Mouse (Mus musculus) granulocyte monocyte progenitor cell, adult 5-6 weeks (primary cell): ENCODE results near the gene Mmp11. TPM values are rescaled to one million over a fixed set of nuclear protein-coding genes. Genes with fewer than 3 reads are reported as not detected.

Source experiments
- total RNA-seq, 2 experiments: library from RNA; stranded (forward) in 1 of 2; stranded (reverse) in 1 of 2; fragments of 200-712, 200-1000 nt in 1 of 2; fragments of >200 nt in 1 of 2; fragmentation: Nextera tagmentation in 1 of 2; gene quantifications; 2 replicates each; pipeline ENCODE4 v1.2.3; 2014 to 2017

The Mmp11 gene
- total RNA-seq, 2 experiments from 2014 or later = 0.41 TPM; not detected in 1

Other genes with a start within 250 kb of the Mmp11 start
- gene Cabin1, start 172.2 kb downstream of the Mmp11 start, total RNA-seq (2014; fragmentation: Nextera tagmentation) = 48.8 and 68.8 TPM in 2 replicates
- 23.0 and 24.9 TPM in 2 replicates for gene Cabin1, start 172.2 kb downstream of the Mmp11 start, total RNA-seq (2017)
- 65.6 and 85.2 TPM in 2 replicates for gene Ddt, start 163.1 kb downstream of the Mmp11 start, total RNA-seq (2014; fragmentation: Nextera tagmentation)
- gene Ddt, start 163.1 kb downstream of the Mmp11 start, total RNA-seq (2017) = 45.0 and 61.0 TPM in 2 replicates
- not detected in 2 replicates for gene Gm20441, start 155.5 kb downstream of the Mmp11 start, total RNA-seq (2014; fragmentation: Nextera tagmentation)
- not detected in 2 replicates for gene Gm20441, start 155.5 kb downstream of the Mmp11 start, total RNA-seq (2017)
- gene Gstt3, start 155.1 kb downstream of the Mmp11 start, total RNA-seq (2014; fragmentation: Nextera tagmentation) = 4.5 and 12.9 TPM in 2 replicates
- 4.4 and 4.7 TPM in 2 replicates for gene Gstt3, start 155.1 kb downstream of the Mmp11 start, total RNA-seq (2017)
- gene Gstt1, start 137.9 kb downstream of the Mmp11 start, total RNA-seq (2014; fragmentation: Nextera tagmentation) = not detected in 2 replicates
- gene Gstt1, start 137.9 kb downstream of the Mmp11 start, total RNA-seq (2017) = not detected in 2 replicates
- gene Gstt4, start 114.0 kb downstream of the Mmp11 start, total RNA-seq (2014; fragmentation: Nextera tagmentation) = not detected in 2 replicates
- gene Gstt4, start 114.0 kb downstream of the Mmp11 start, total RNA-seq (2017) = not detected in 2 replicates
- 18.0 and 33.8 TPM in 2 replicates for gene Gstt2, start 99.1 kb downstream of the Mmp11 start, total RNA-seq (2014; fragmentation: Nextera tagmentation)
- gene Gstt2, start 99.1 kb downstream of the Mmp11 start, total RNA-seq (2017) = 17.5 and 31.1 TPM in 2 replicates
- 657 and 889 TPM in 2 replicates for gene Mif, start 76.3 kb downstream of the Mmp11 start, total RNA-seq (2014; fragmentation: Nextera tagmentation)
- 712 and 870 TPM in 2 replicates for gene Mif, start 76.3 kb downstream of the Mmp11 start, total RNA-seq (2017)
- 7.0 TPM in 1 of 2 replicates, not detected in the other for gene Derl3, start 43.1 kb downstream of the Mmp11 start, total RNA-seq (2014; fragmentation: Nextera tagmentation)
- 2.3 TPM in 1 of 2 replicates, not detected in the other for gene Derl3, start 43.1 kb downstream of the Mmp11 start, total RNA-seq (2017)
- 80.0 and 102 TPM in 2 replicates for gene Smarcb1, start 14.9 kb downstream of the Mmp11 start, total RNA-seq (2014; fragmentation: Nextera tagmentation)
- 58.0 and 79.4 TPM in 2 replicates for gene Smarcb1, start 14.9 kb downstream of the Mmp11 start, total RNA-seq (2017)
- gene Chchd10, start 3.4 kb downstream of the Mmp11 start, total RNA-seq (2014; fragmentation: Nextera tagmentation) = 60.4 and 66.7 TPM in 2 replicates
- gene Chchd10, start 3.4 kb downstream of the Mmp11 start, total RNA-seq (2017) = 33.2 and 37.5 TPM in 2 replicates
- not detected in 2 replicates for gene Gm867, start 4.2 kb upstream of the Mmp11 start, total RNA-seq (2014; fragmentation: Nextera tagmentation)
- not detected in 2 replicates for gene Gm867, start 4.2 kb upstream of the Mmp11 start, total RNA-seq (2017)
- gene Vpreb3, start 6.6 kb upstream of the Mmp11 start, total RNA-seq (2014; fragmentation: Nextera tagmentation) = not detected in 2 replicates
- gene Vpreb3, start 6.6 kb upstream of the Mmp11 start, total RNA-seq (2017) = not detected in 2 replicates
- gene Gm5134, start 18.0 kb upstream of the Mmp11 start, total RNA-seq (2014; fragmentation: Nextera tagmentation) = 0.77 and 1.7 TPM in 2 replicates
- gene Gm5134, start 18.0 kb upstream of the Mmp11 start, total RNA-seq (2017) = 0.36 and 0.43 TPM in 2 replicates
- 5.7 and 25.2 TPM in 2 replicates for gene Zfp280b, start 96.2 kb upstream of the Mmp11 start, total RNA-seq (2014; fragmentation: Nextera tagmentation)
- 7.8 and 22.6 TPM in 2 replicates for gene Zfp280b, start 96.2 kb upstream of the Mmp11 start, total RNA-seq (2017)
- not detected in 2 replicates for gene Slc5a4b, start 174.5 kb upstream of the Mmp11 start, total RNA-seq (2014; fragmentation: Nextera tagmentation)
- gene Slc5a4b, start 174.5 kb upstream of the Mmp11 start, total RNA-seq (2017) = not detected in 2 replicates
- not detected in 2 replicates for gene Slc5a4a, start 211.0 kb upstream of the Mmp11 start, total RNA-seq (2014; fragmentation: Nextera tagmentation)
- gene Slc5a4a, start 211.0 kb upstream of the Mmp11 start, total RNA-seq (2017) = not detected in 2 replicates